Mouse (Mus musculus) ES-Bruce4 (cell line): Measurements from ENCODE around the gene Asap3. TPM values are rescaled to one million over a fixed set of nuclear protein-coding genes. Genes with fewer than 3 reads are reported as not detected.

Experiments used
- H3K27ac ChIP-seq: 2 replicates; pipeline ENCODE4 v1.5.1; 2012; ENCODE audit warnings: low read length, inconsistent platforms; ENCODE audit not compliant: insufficient read depth
- H3K27me3 ChIP-seq: 2 replicates; pipeline ENCODE4 v1.6.1; 2012; ENCODE audit warnings: mild to moderate bottlenecking, low read length, inconsistent platforms; ENCODE audit not compliant: control insufficient read depth, poor library complexity, insufficient read depth, severe bottlenecking
- H3K36me3 ChIP-seq: 2 replicates; pipeline ENCODE4 v1.6.1; 2012; ENCODE audit warnings: inconsistent platforms, mild to moderate bottlenecking, low read length, moderate library complexity; ENCODE audit not compliant: control insufficient read depth, poor library complexity, insufficient read depth, severe bottlenecking
- H3K4me1 ChIP-seq: one replicate; pipeline ENCODE4 v1.8.1; 2011; ENCODE audit warnings: low read length; ENCODE audit not compliant: control insufficient read depth, insufficient read depth
- H3K4me3 ChIP-seq: 2 replicates; pipeline ENCODE4 v1.5.1; 2011; ENCODE audit warnings: low read depth, mild to moderate bottlenecking, low read length
- H3K9ac ChIP-seq: 2 replicates; pipeline ENCODE4 v1.6.1; 2012; ENCODE audit warnings: low read depth, mild to moderate bottlenecking, inconsistent platforms; ENCODE audit not compliant: poor library complexity, severe bottlenecking
- H3K9me3 ChIP-seq: replicated peaks from 2 replicates; pipeline ENCODE4 v1.6.1; 2012; ENCODE audit warnings: mild to moderate bottlenecking, low read length, inconsistent platforms; ENCODE audit not compliant: control insufficient read depth, poor library complexity, insufficient read depth, severe bottlenecking
- CTCF ChIP-seq: IDR thresholded peaks from one replicate; pipeline ENCODE4 v1.8.1; 2011; ENCODE audit warnings: low read depth, low read length
- EP300 ChIP-seq: IDR thresholded peaks from 2 replicates; pipeline ENCODE4 v1.6.1; 2011; ENCODE audit warnings: low read depth, low read length; ENCODE audit not compliant: insufficient read depth
- POLR2A ChIP-seq: IDR thresholded peaks from one replicate; pipeline ENCODE4 v1.8.1; 2011; ENCODE audit warnings: low read length; ENCODE audit not compliant: insufficient read depth
- polyA plus RNA-seq: library from polyadenylated mRNA; stranded (reverse); fragments of >200 nt; gene quantifications from 2 replicates; pipeline ENCODE4 v1.2.4, GENCODE M21; 2011; ENCODE audit warnings: low read depth; ENCODE audit not compliant: missing spikeins, insufficient read depth, insufficient read length

Gene Asap3
- polyA plus RNA-seq, 1 experiment = 7.2 TPM

DNA sequence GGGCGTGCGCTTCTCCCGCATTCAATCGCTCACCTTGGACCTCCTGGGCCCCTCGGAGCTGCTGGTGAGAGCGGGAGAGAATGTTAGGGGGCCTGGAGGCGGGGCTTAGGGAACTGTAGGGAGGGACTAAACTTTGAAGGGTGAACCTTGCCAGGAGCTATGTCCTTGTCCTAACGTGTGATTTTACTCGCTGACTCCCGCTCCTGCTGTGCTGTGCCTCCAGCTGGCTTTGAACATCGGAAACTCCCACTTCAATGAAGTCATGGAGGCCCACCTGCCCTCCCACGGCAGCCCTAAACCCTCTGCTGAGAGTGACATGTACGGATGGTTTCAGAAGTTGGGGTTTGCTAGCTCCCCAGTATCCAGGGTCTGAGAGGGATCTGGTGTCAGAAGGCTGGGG is 32.5 kb downstream of the Asap3 start:
- no peak overlapping the region for H3K4me3 ChIP-seq

DNA sequence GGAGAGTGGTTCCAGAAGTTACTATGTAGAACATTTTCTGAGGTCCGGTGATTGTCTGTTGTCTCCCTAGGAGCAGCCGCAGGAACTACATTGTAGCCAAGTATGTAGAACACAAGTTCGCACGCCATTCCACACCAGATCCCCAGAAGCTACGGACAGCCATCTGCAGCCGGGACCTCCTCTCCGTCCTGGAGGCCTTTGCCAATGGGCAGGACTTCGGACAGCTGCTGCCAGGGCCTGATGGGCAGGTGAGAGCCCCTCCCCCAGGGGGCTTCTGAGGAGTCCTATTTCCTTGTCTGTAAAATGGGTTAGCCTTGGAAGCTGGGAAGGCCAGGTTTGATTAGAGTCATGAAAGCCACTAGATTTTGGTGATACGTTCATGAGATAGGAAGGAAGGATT is 32.9 kb downstream of the Asap3 start:
- Histone ChIP-seq H3K27ac (no peak overlapping the region), H3K27me3 (no peaks in the 10 kb centered on the region), H3K4me3 (no peak overlapping the region), H3K9ac (no peak overlapping the region), H3K9me3 (no peaks in the 10 kb centered on the region), H3K36me3 (no peaks in the 10 kb centered on the region; the same call in 1 of the 2 replicates), H3K4me1 (peaks cover 5% of the 10 kb centered on the region)
- TF ChIP-seq POLR2A = no peak

More for the DNA sequence above, 32.5 kb downstream of the Asap3 start:
- Histone ChIP-seq H3K27ac (no peak overlapping the region), H3K4me1 (peaks cover 5% of the 10 kb centered on the region), H3K9ac (no peak overlapping the region), H3K36me3 (no peaks in the 10 kb centered on the region; the same call in 1 of the 2 replicates), H3K27me3 (no peaks in the 10 kb centered on the region), H3K9me3 (no peaks in the 10 kb centered on the region)
- TF ChIP-seq EP300 = no peak
- no peak for TF ChIP-seq CTCF
- TF ChIP-seq POLR2A = no peak

DNA sequence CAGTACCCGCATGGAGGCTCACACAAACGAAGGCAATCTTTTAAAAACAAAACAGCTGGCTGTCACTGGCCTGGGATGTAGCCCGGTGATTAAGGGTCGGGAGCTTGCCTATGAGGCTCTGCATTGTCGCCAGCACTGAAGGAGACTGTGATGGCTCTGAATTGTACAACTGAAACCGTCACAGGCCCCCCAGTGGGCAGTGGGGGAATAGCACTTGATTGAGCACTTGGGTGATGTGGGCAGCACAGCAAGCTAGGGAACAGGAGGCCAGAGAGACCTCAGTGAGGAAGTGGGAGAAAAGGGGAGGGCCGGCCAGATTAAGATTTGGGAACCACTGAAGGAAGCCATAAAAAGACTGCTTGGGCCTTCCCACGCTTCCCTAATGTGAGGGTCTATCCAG is 33.5 kb downstream of the Asap3 start:
- Histone ChIP-seq H3K27me3 (no peaks in the 10 kb centered on the region), H3K36me3 (no peaks in the 10 kb centered on the region; the same call in 1 of the 2 replicates), H3K4me3 (no peak overlapping the region), H3K9me3 (no peaks in the 10 kb centered on the region), H3K9ac (no peak overlapping the region), H3K27ac (no peak overlapping the region), H3K4me1 (peaks cover 6% of the 10 kb centered on the region)
- TF ChIP-seq CTCF = peak; percentile 71
- no peak for TF ChIP-seq POLR2A

DNA sequence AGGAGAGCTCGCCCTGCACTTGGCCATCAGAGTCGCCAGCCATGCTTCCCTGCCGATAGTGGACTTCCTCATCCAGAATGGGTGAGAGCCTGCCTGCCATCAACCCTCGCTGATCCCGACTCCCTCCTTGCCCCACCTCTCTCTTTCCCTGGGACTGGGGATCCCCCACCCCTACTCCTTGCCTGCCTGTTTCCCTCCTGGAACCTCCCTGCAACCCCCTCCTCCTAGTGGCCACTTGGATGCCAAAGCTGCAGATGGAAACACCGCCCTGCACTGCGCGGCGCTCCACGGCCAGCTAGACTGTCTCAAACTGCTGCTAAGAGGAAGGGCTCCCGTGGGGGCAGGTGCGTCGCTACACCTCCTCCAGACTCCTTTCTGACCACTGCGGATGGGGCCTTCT is 34.0 kb downstream of the Asap3 start:
- Histone ChIP-seq H3K4me3 (no peak overlapping the region), H3K4me1 (peaks cover 7% of the 10 kb centered on the region), H3K27me3 (no peaks in the 10 kb centered on the region), H3K9me3 (no peaks in the 10 kb centered on the region), H3K27ac (no peak overlapping the region), H3K36me3 (no peaks in the 10 kb centered on the region), H3K9ac (no peak overlapping the region)
- TF ChIP-seq CTCF (no peak), EP300 (no peak), POLR2A (no peak)

GRCm38 (mm10) chr4:136240955-136241354 is 34.8 kb downstream of the Asap3 start:
- Histone ChIP-seq H3K36me3 (no peaks in the 10 kb centered on the region), H3K27me3 (no peaks in the 10 kb centered on the region), H3K9ac (no peak overlapping the region), H3K4me3 (no peak overlapping the region), H3K4me1 (peaks cover 9% of the 10 kb centered on the region), H3K9me3 (no peaks in the 10 kb centered on the region), H3K27ac (no peak overlapping the region)
- TF ChIP-seq CTCF = no peak
- no peak for TF ChIP-seq POLR2A
- TF ChIP-seq EP300 = no peak

DNA sequence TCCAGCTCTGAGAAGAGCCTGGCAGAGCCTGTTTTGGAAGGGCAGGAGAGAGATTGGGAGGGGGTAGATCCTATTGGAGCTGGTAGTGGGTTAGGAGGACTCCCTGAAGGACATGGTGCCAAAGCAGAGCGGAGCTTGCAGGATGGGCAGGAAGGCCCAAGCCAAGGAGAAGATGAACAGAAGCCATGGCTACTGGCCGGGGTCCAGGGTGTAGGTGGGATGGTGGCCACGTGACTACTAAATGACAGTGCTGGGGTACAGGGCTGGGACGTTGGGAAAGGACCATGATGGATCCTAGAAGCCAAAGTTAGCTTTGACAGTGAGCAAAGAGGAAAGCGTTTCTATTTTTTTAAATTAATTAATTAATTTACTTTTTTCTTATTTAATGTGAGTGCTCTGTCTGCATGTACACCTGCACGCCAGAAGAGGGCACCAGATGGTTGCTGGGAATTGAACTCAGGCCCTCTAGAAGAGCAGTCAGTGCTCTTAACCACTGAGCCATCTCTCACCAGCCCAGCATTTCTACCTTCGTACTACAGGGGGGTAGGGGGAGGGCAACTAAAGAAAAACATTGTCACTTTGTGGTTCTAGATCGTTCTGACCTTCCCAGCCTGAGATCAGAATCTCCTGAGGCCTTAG is 36.0 kb downstream of the Asap3 start:
- Histone ChIP-seq H3K27ac (no peak overlapping the region), H3K4me1 (peaks cover 10% of the 10 kb centered on the region), H3K4me3 (no peak overlapping the region), H3K9ac (no peak overlapping the region), H3K27me3 (no peaks in the 10 kb centered on the region), H3K9me3 (no peaks in the 10 kb centered on the region), H3K36me3 (no peaks in the 10 kb centered on the region)
- peak; percentile 38 for TF ChIP-seq CTCF
- no peak for TF ChIP-seq EP300
